Mouse (Mus musculus) forebrain, embryonic 11.5 days (tissue): ENCODE data around the gene H2-Ob. TPM values are rescaled to one million over a fixed set of nuclear protein-coding genes. Genes with fewer than 3 reads are reported as not detected.
"Not testable (repeated sequence)": the region's sequence is repeated elsewhere in the genome, so short reads cannot be mapped to it uniquely, and the experiment has no call there.

ENCODE experiments used
- ATAC-seq: fragments of 200-750 bp; cut with Nextera tagmentation; replicated peaks from 2 replicates; pipeline ENCODE4 v1.8.0; 2017; ENCODE audit warnings: moderate TSS enrichment; ENCODE audit not compliant: low FRiP score
- DNase-seq: peaks from one replicate; pipeline ENCODE4 v3.0.0-alpha.2; 2017; ENCODE audit warnings: low spot score
- H3K27ac ChIP-seq: fragments of 300-500 bp; sonication (generic); 2 replicates; pipeline ENCODE4 v1.5.1; 2014; ENCODE audit warnings: low read depth, low read length
- H3K27me3 ChIP-seq: fragments of 300-500 bp; sonication (generic); 2 replicates; pipeline ENCODE4 v1.6.1; 2014; ENCODE audit warnings: mild to moderate bottlenecking, low read length, mixed read lengths; ENCODE audit not compliant: control insufficient read depth, insufficient read depth
- H3K36me3 ChIP-seq: fragments of 300-500 bp; sonication (generic); 2 replicates; pipeline ENCODE4 v1.6.1; 2014; ENCODE audit warnings: mild to moderate bottlenecking, low read length, moderate library complexity, mixed read lengths; ENCODE audit not compliant: control insufficient read depth, insufficient read depth
- H3K4me1 ChIP-seq: fragments of 300-500 bp; sonication (generic); replicated peaks from 2 replicates; pipeline ENCODE4 v1.6.1; 2014; ENCODE audit warnings: low read length, mixed read lengths; ENCODE audit not compliant: control insufficient read depth, insufficient read depth
- H3K4me2 ChIP-seq: fragments of 300-500 bp; sonication (generic); 2 replicates; pipeline ENCODE4 v1.6.1; 2014; ENCODE audit warnings: low read depth, mild to moderate bottlenecking, low read length, moderate library complexity, mixed read lengths; ENCODE audit not compliant: severe bottlenecking
- H3K4me3 ChIP-seq: fragments of 300-500 bp; sonication (generic); 2 replicates; pipeline ENCODE4 v1.5.1; 2014; ENCODE audit warnings: low read depth, low read length
- H3K9ac ChIP-seq: fragments of 300-500 bp; sonication (generic); 2 replicates; pipeline ENCODE4 v1.6.1; 2014; ENCODE audit warnings: low read length
- H3K9me3 ChIP-seq: fragments of 300-500 bp; sonication (generic); 2 replicates; pipeline ENCODE4 v1.6.1; 2016; ENCODE audit warnings: low read length, mixed read lengths; ENCODE audit not compliant: control insufficient read depth
- WGBS: fragments of 180-500 bp; shearing (Covaris S2); extraction: QIAGEN DNeasy Blood & Tissue Kit; methylation state at CpG from one replicate; pipeline ENCODE4 v1.1.7; 2014; 5-methylcytosine and 5-hydroxymethylcytosine counted together
- polyA plus RNA-seq: library from polyadenylated mRNA; unstranded; fragments of >200 nt; fragmentation: Nextera tagmentation; extraction: Ambion mirVana; gene quantifications from 2 replicates; pipeline ENCODE4 v1.2.1, GENCODE M21; 2014

Gene H2-Ob
- polyA plus RNA-seq, 1 experiment from 2014 or later = not detected

DNA sequence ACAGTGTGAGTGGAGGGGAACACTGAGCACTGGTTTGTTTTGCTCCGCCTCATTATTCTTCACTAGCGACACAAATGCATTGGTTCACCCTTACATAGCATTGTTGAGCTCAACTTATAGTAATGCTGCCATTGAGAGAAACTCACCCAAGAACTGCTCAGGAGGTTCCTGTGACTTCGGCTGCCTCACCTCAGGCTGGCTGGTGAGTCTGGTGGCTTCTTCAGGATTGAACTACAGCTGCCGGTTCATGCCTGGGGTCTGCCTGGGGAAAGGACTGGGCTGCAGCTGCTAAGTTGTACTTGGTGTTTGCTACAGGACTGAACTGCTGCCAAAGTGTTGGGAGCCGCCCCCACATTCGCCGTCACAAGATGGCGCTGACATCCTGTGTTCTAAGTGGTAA, 13.3 kb upstream of the H2-Ob start:
- DNase-seq (no peak), ATAC-seq (no peak)
- no peaks in the 10 kb centered on the region for H3K9me3 ChIP-seq
- no peak overlapping the region for H3K4me2 ChIP-seq
- WGBS = 95% methylated on average over 8 of the region's 8 CpGs
- no peak overlapping the region for H3K9ac ChIP-seq
- no peaks in the 10 kb centered on the region for H3K4me1 ChIP-seq
- H3K4me3 ChIP-seq = no peak overlapping the region
- no peak overlapping the region for H3K27ac ChIP-seq
- H3K27me3 ChIP-seq = no peaks in the 10 kb centered on the region
- no peaks in the 10 kb centered on the region for H3K36me3 ChIP-seq

- WGBS = 97% methylated on average over 13 of the region's 23 CpGs
- H3K27ac ChIP-seq, ATAC-seq, H3K27me3 ChIP-seq, H3K9ac ChIP-seq, H3K36me3 ChIP-seq, H3K4me2 ChIP-seq, H3K9me3 ChIP-seq, DNase-seq, H3K4me1 ChIP-seq, H3K4me3 ChIP-seq: not testable (repeated sequence)
These were observed 12.8 kb upstream of the H2-Ob start for GRCm38 (mm10) chr17:34225911-34226310.

DNA sequence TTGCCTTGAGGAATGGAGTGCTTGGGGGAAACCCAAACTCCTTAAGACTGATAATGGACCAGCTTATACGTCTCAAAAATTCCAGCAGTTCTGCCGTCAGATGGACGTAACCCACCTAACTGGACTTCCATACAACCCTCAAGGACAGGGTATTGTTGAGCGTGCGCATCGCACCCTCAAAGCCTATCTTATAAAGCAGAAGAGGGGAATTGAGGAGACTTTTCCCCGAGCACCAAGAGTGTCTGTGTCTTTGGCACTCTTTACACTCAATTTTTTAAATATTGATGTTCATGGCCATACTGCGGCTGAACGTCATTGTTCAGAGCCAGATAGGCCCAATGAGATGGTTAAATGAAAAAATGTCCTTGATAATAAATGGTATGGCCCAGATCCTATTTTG, 7.7 kb upstream of the H2-Ob start:
- ATAC-seq, DNase-seq, H3K27ac ChIP-seq, H3K4me2 ChIP-seq, H3K9me3 ChIP-seq, H3K4me1 ChIP-seq, H3K9ac ChIP-seq, H3K27me3 ChIP-seq, H3K4me3 ChIP-seq, H3K36me3 ChIP-seq: not testable (repeated sequence)
- WGBS = 97% methylated on average over 7 of the region's 9 CpGs

GRCm38 (mm10) chr17:34232021-34232420, 6.7 kb upstream of the H2-Ob start:
- not testable (repeated sequence) for DNase-seq, H3K9ac ChIP-seq, H3K4me3 ChIP-seq, H3K27ac ChIP-seq, H3K27me3 ChIP-seq, H3K9me3 ChIP-seq, ATAC-seq, H3K4me1 ChIP-seq, H3K4me2 ChIP-seq, H3K36me3 ChIP-seq
- WGBS = 89% methylated on average over 5 of the region's 7 CpGs

DNA sequence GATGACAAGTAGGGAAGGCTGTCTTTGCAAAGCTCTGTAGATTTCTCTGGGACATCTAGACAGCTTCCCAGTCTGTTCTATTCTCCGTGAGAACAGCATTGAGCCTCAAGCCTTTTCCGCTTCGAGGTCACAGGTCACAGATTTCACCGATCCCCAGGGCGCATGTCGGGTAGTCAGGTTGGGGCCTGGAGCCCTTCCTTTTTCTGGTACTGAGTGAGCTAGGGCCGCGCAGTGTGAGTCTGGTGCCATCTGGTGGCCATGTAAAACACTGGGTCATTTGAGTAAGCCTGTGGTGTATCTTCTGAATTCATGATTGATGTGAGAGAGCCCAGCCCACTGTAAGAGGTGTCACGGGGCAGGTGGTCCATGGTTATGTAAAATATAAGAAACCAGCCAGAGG, 3.8 kb upstream of the H2-Ob start:
- Histone ChIP-seq H3K27me3 (no peaks in the 10 kb centered on the region), H3K4me3 (no peak overlapping the region), H3K27ac (no peak overlapping the region), H3K36me3 (no peaks in the 10 kb centered on the region), H3K9ac (no peak overlapping the region), H3K9me3 (no peaks in the 10 kb centered on the region; the same call in 1 of the 2 replicates), H3K4me1 (no peaks in the 10 kb centered on the region), H3K4me2 (no peak overlapping the region)
- WGBS = 57% methylated on average over 9 of the region's 9 CpGs
- ATAC-seq (no peak), DNase-seq (peak; percentile 59)

DNA sequence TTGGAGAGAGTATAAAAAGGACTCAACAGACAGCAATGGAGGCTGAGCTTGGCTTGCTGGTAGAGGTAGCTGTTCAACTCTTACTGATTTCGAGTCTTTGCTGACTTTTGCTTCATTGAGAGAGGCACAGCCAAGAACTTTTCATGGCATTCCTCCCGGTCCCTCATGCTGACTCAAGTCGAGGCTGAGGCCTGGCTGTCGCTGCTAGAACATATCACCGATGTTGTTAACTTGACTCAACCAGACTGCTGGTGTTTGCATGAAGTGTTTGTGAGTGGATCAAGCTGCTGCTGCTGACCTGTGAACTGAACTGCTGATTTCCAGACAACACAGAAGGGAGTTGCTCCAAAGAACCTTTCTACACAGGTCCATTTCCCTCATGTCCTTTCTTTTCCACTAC, 2.0 kb upstream of the H2-Ob start:
- no peak overlapping the region for H3K4me2 ChIP-seq
- H3K4me1 ChIP-seq = no peaks in the 10 kb centered on the region
- H3K27ac ChIP-seq = no peak overlapping the region
- no peaks in the 10 kb centered on the region; the same call in 1 of the 2 replicates for H3K9me3 ChIP-seq
- DNase-seq (no peak), ATAC-seq (no peak)
- no peak overlapping the region for H3K9ac ChIP-seq
- no peaks in the 10 kb centered on the region for H3K36me3 ChIP-seq
- WGBS = 87% methylated on average over 5 of the region's 5 CpGs
- no peak overlapping the region for H3K4me3 ChIP-seq
- H3K27me3 ChIP-seq = no peaks in the 10 kb centered on the region

DNA sequence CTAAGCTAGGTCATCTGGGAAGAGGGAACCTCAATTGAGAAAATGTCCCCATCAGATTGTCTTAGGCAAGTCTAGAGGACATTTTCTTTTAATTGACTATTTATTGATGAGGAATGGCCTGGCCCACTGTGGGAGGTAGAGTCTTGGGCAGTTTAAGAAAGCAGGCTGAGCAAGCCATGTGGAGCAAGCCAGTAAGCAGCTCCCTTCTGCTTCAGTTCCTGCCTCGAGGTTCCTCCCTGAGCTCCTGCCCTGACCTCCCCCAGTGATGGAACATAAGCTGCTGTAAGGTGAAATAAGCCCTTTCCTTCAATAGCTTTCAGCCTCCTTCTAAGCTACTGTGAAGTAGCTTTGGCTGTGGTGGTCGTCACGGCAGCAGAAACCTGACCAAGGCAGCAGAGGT, 962 bp upstream of the H2-Ob start:
- Histone ChIP-seq H3K36me3 (no peaks in the 10 kb centered on the region), H3K27me3 (no peaks in the 10 kb centered on the region), H3K4me1 (no peaks in the 10 kb centered on the region), H3K4me3 (no peak overlapping the region), H3K4me2 (no peak overlapping the region), H3K27ac (no peak overlapping the region), H3K9ac (no peak overlapping the region), H3K9me3 (no peaks in the 10 kb centered on the region; the same call in 1 of the 2 replicates)
- no peak for DNase-seq
- no peak for ATAC-seq
- 76% methylated on average over 3 of the region's 3 CpGs for WGBS

DNA sequence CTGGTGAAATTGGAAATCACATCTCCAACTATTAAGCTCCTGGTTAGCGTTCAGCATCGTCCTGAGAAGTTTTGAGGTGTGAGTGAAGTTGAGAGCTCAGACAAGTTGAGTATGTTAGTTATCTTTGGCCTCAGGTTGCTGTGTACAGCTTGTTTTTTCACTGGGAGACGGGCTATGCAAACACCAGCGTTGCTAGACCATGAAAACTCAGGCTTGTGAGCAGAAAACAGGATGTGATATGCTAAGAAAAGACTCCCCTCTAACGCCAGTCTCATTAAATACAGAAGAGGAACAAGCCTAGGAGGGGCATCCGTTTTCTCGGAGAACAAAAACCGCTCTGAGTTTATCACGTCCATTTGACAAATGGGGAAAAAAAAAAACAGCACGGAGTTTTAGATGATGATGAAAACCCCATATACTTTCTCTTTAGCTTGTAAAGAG, 918 bp downstream of the H2-Ob start:
- Histone ChIP-seq H3K36me3 (no peaks in the 10 kb centered on the region), H3K27me3 (no peaks in the 10 kb centered on the region), H3K4me3 (no peak overlapping the region), H3K4me2 (no peak overlapping the region), H3K9me3 (no peaks in the 10 kb centered on the region), H3K9ac (no peak overlapping the region), H3K27ac (no peak overlapping the region), H3K4me1 (no peaks in the 10 kb centered on the region)
- ATAC-seq = no peak
- no peak for DNase-seq
- WGBS = 78% methylated on average over 10 of the region's 10 CpGs

- Histone ChIP-seq H3K36me3 (no peaks in the 10 kb centered on the region), H3K27me3 (no peaks in the 10 kb centered on the region), H3K4me3 (no peak overlapping the region), H3K27ac (no peak overlapping the region), H3K4me2 (no peak overlapping the region), H3K9me3 (no peaks in the 10 kb centered on the region), H3K4me1 (no peaks in the 10 kb centered on the region), H3K9ac (no peak overlapping the region)
- whole genome bisulfite sequencing = 64% methylated on average over 3 of the region's 3 CpGs
- ATAC-seq (no peak), DNase-seq (no peak)
These were observed 1.7 kb downstream of the H2-Ob start for GRCm38 (mm10) chr17:34240366-34240765.
